Mouse (Mus musculus) gastrocnemius, adult 2 months (tissue): ENCODE measurements around the gene Sebox. TPM values are rescaled to one million over a fixed set of nuclear protein-coding genes. Genes with fewer than 3 reads are reported as not detected.

ENCODE experiments used
- DNase-seq: peaks from one replicate; pipeline ENCODE4 v3.0.0; 2022
- H3K27ac ChIP-seq: fragments of 200-600 bp; 2 replicates; pipeline ENCODE4 v1.8.1; 2022; ENCODE audit warnings: mild to moderate bottlenecking
- H3K4me3 ChIP-seq: fragments of 200-600 bp; 2 replicates; pipeline ENCODE4 v1.8.1; 2022; ENCODE audit warnings: mild to moderate bottlenecking, moderate library complexity
- CTCF ChIP-seq: fragments of 200-600 bp; IDR thresholded peaks from 2 replicates; pipeline ENCODE4 v1.8.1; 2022; ENCODE audit warnings: antibody characterized with exemption, mild to moderate bottlenecking, moderate library complexity
- intact Hi-C: fragments of 180-260 bp; cut with DNase I; formaldehyde crosslinking; loops from one replicate; pipeline ENCODE4 v1.15.1; 2025
- total RNA-seq, 2 experiments: library from RNA; stranded (reverse); gene quantifications; 2 replicates each; pipeline ENCODE4 v1.2.3; 2021

The Sebox gene
- total RNA-seq, 2 experiments from 2014 or later = not detected

GRCm38 (mm10) chr11:78501529-78501928, 1.7 kb upstream of the Sebox start:
- no peak for DNase-seq
- no peak for TF ChIP-seq CTCF
- Histone ChIP-seq H3K27ac (no peak overlapping the region), H3K4me3 (peak overlapping the region; percentile 26)
- intact Hi-C loops = no loop called here

- no peak for DNase-seq
- Histone ChIP-seq H3K4me3 (no peak overlapping the region), H3K27ac (no peak overlapping the region)
- no peak for TF ChIP-seq CTCF
- intact Hi-C loops = no loop called here
Measured at GRCm38 (mm10) chr11:78505430-78505829, 2.2 kb downstream of the Sebox start.

- no peak overlapping the region for H3K4me3 ChIP-seq
- peak; percentile 42 for TF ChIP-seq CTCF
- no peak for DNase-seq
- H3K27ac ChIP-seq = no peak overlapping the region
- intact Hi-C loops = no loop called here
Measured at GRCm38 (mm10) chr11:78509148-78509547, 5.9 kb downstream of the Sebox start.

- Histone ChIP-seq H3K4me3 (peak within 1 kb of the TSS; percentile 79), H3K27ac (peak within 1 kb of the TSS; percentile 97)
- TF ChIP-seq CTCF = no peak
- intact Hi-C loops = loop anchor here (2.0 kb wide), 1 partner anchor 23 kb away; no protein-coding TSS in a partner anchor
- DNase-seq = peak; percentile 95
Measured at GRCm38 (mm10) chr11:78512025-78512957, 9.0 kb downstream of the Sebox start, which contains the start of the genes Tmem199 and Poldip2. TSS of gene Tmem199 (minus strand) at chr11:78512172. TSS of gene Poldip2 (plus strand) at chr11:78512193.

- intact Hi-C loops = loop anchor here (2.0 kb wide), 1 partner anchor 22 kb away; no protein-coding TSS in a partner anchor
- no peak for TF ChIP-seq CTCF
- DNase-seq = no peak
- Histone ChIP-seq H3K4me3 (peak overlapping the region; percentile 79), H3K27ac (peak overlapping the region; percentile 97; the same call in 1 of the 2 replicates)
Measured at GRCm38 (mm10) chr11:78513106-78513790, 10.0 kb downstream of the Sebox start.

GRCm38 (mm10) chr11:78515549-78516325, 12.5 kb downstream of the Sebox start:
- intact Hi-C loops = no loop called here
- peak; percentile 45 for TF ChIP-seq CTCF
- no peak overlapping the region for H3K4me3 ChIP-seq
- H3K27ac ChIP-seq = no peak overlapping the region
- DNase-seq = no peak

GRCm38 (mm10) chr11:78518931-78519330, 15.7 kb downstream of the Sebox start:
- TF ChIP-seq CTCF = no peak
- Histone ChIP-seq H3K27ac (no peak overlapping the region), H3K4me3 (no peak overlapping the region)
- intact Hi-C loops = no loop called here
- DNase-seq = no peak

- DNase-seq = peak; percentile 48
- peak overlapping the region; percentile 68 for H3K27ac ChIP-seq
- no peak for TF ChIP-seq CTCF
- intact Hi-C loops = no loop called here
- H3K4me3 ChIP-seq = no peak overlapping the region
Measured at GRCm38 (mm10) chr11:78521880-78522279, 18.6 kb downstream of the Sebox start.

- peak overlapping the region; percentile 68 for H3K27ac ChIP-seq
- intact Hi-C loops = no loop called here
- TF ChIP-seq CTCF = peak; percentile 57
- peak; percentile 44 for DNase-seq
- H3K4me3 ChIP-seq = no peak overlapping the region
Measured at GRCm38 (mm10) chr11:78522481-78522997, 19.3 kb downstream of the Sebox start.

GRCm38 (mm10) chr11:78523241-78523955, 20.2 kb downstream of the Sebox start:
- H3K4me3 ChIP-seq = no peak overlapping the region
- no peak for DNase-seq
- no peak for TF ChIP-seq CTCF
- peak overlapping the region; percentile 68 for H3K27ac ChIP-seq
- intact Hi-C loops = no loop called here

GRCm38 (mm10) chr11:78524838-78525237, 21.6 kb downstream of the Sebox start:
- Histone ChIP-seq H3K27ac (no peak overlapping the region), H3K4me3 (no peak overlapping the region)
- TF ChIP-seq CTCF = no peak
- intact Hi-C loops = no loop called here
- no peak for DNase-seq

- intact Hi-C loops = no loop called here
- H3K4me3 ChIP-seq = no peak overlapping the region
- no peak overlapping the region for H3K27ac ChIP-seq
- no peak for TF ChIP-seq CTCF
- no peak for DNase-seq
Measured at GRCm38 (mm10) chr11:78528714-78529113, 25.5 kb downstream of the Sebox start.
